Mouse (Mus musculus) heart, postnatal 0 days (tissue): Measurements from ENCODE around the gene Pdcd7.

Experiments
- CTCF ChIP-seq: IDR thresholded peaks from 2 replicates; pipeline ENCODE4 v1.5.1; 2016; ENCODE audit warnings: antibody characterized with exemption, control low read depth, low read depth
- EP300 ChIP-seq: IDR thresholded peaks from 2 replicates; pipeline ENCODE4 v1.6.1; 2016; ENCODE audit warnings: antibody characterized with exemption, low read depth

DNA sequence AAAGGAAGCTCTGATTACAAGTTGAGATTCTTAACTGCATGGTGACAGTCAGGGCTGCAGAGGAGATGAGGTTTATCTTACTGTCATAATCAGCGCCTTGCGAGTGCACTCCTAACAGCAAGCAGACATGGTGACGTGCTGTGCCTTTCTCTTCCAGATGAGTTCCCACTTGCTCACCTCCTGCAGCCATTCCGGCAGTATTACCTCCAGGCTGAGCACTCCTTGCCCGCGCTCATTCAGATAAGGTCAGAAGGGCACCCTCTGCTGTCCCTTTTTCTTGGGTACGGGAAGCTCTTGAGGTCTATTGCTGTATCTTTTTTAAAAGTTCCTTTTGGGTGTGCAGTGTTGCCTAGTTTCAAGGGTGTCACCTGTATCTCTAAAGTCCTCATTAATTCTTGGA is 10.7 kb downstream of the Pdcd7 start:
- no peak for TF ChIP-seq CTCF
- TF ChIP-seq EP300: no peak
